Mouse (Mus musculus): ENCODE data around the gene Kif2a.
A peak's percentile ranks its signal among the peaks of the same experiment; 100 is the strongest.

Kif2a gene

DNA sequence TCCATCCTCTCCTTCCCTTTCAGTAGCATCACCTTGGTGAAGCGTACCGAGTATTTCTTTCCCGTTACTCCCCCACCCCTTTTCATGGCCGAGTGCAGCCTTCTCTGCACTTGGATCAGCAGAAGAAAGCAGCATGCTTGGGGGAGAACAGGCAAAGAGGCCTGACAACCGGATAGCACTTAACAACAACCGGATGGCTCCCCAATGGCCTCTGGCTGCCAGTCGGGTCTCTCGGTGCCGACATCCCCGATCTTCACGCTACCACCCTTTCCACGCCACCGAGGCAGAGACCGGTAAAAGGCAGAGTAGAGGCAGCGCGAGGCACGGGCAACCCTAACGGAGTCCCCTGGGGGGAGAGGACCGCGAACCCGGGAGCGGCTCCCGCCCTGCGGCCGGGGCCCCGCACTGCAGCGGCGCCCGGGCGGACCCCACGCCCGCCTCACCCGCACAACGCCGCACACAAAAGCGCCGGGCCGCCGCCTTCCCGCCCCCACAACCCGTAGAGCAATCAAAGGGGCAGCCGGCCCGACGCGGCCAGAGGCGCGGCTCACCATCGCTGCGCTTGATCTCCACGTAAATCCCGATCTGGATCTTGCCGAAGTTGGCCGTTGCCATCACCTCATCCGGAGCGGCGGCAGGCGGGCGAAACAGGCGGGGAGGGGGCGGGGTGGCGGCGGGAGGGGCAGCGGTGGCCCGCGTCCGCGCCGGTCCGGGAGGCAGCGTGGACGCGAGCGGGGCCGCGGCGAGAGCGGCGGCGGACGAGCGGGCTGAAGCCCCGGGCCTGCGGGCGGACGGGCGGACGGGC, at the start of gene Kif2a:
Gene Kif2a (minus strand): TSS at position 666 of the 805 bp plus-strand sequence.
- DNase-seq, result peak; percentile 63 to 75

- DNase-seq, result no peak
These were observed 47.1 kb upstream of the Kif2a start for GRCm38 (mm10) chr13:107069061-107069460.

GRCm38 (mm10) chr13:107065098-107065855, 43.4 kb upstream of the Kif2a start:
- no peak for DNase-seq

DNA sequence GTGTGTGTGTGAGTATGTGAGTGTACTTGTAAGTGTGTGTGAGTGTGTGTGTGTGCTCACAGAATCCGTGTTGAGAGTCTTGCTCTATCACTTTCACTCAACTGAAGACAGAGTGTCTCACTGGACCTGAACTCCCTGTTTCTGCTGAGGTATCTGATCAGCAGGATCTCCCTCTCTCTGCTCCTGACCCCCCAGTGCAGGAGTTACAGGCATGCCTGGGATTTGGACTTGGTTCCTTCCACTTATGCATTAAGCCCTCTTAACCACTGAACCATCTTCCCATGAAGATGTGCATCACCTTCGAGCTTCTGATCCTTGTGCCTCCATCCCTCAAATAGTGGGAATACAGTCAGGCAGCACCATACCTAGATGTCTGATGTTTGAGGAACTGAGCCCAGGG, 42.3 kb upstream of the Kif2a start:
- DNase-seq, result no peak

DNA sequence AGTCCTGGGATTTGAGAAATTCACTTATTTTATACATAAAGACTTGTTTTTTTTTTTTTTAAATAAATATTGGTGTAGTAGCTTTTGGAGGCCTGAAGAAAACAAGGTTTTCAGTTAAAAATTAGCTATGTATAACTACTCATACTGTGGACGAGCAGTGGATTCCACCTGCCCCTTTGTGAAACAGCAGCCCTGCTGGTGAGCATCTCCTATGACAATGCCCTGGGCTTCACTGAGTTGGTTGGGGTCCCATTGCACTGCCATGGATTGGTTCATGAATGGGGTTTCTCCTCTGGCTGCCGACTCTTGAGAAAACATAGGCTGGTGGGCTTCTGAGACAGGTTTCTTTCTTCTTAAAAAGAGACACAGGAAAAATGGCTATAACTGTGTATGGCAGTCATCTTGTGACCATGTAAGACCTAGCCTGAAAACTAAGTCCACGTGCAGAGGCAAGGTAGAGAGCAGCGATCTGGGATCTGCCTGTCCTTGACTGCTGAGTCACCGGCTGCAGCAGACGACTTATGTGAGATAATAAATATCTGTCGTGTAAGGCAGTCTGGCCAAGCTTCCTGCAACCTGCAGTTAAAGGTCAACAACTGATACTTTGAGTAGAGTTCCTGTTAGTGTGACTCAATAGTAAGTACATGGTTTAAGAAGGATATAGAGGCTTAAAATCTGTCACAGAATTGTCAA, 41.3 kb upstream of the Kif2a start:
- no peak for DNase-seq

DNA sequence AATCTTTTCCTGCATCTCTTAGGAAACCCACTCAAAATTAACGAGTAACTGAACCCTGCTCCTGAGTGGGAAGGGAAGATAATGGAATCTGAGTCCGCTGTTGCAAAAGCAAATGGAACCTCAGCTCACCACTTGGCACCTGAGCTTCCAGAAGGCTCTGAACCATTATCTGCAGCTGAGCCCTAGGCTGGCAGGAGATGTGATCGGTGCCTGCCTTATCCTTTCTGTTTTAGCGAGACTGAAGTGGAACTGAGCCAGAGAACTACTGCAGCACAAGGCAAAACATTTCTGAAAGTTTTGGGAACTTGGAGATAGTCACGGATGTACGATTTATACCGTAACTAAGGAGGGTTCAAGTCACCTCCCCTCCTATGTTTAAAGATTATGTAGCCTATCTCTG, 38.2 kb upstream of the Kif2a start:
- DNase-seq, result no peak

DNA sequence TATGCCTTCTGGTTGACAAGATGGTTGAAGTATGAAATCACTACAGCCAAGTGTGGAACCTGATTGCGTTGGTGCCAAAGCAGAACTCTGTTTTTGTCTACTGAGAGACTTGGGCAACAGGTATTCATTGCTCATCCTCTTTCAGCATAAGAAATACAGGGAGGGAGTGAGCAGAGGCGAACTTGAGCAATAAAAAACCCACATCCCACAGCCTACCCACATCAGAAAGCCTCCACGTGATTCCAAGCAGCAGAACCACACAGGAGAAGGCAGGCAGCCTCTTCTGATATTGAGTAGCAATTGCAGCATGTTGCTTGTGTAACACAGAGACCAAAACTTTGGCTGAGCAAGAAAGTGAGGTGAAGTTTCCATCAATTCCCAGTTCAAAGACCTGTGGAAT, 37.5 kb upstream of the Kif2a start:
- DNase-seq, result no peak

DNA sequence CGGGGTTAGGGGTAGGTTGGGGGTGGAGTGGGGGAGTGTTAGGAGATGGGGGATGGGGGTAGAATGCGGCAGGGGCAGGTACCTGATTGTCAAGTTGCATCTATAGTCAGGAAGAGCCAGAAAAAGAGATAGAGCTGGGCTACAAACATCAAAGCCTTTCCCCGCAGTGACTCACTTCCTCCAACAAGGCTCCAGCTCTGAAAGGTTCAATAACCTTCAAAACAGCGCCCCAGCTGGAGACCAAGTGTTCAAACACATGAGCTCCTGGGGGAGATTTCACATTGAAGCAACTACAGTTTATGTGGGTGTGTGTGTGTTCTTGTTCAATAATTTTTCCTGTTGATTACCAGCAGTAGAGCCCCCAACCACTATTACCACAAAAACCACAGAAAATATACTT, 34.4 kb upstream of the Kif2a start:
- DNase-seq, result peak; percentile 17 to 32

- DNase-seq, result no peak
These were observed 32.6 kb upstream of the Kif2a start for GRCm38 (mm10) chr13:107054496-107054895.

GRCm38 (mm10) chr13:107051342-107051741, 29.4 kb upstream of the Kif2a start:
- DNase-seq, result no peak

DNA sequence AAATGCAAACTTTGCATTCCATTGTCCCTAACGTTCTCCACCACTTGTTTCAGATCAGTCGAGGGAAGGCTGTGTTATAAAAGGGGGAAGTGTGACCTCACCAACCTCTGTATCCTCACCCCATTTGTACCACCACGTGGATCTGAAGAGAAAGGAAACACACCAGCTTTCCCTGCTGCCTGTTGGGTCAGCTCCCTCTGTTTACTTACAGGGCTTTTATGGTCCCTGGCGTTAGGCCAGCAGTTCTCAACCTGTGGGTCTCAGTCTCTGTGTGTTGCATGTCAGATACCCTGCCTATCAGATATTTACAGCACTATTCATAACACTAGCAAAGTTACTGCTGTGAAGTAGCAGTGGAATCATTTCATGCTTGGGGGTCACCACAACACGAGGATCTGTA, 22.3 kb upstream of the Kif2a start:
- peak; percentile 24 to 30 for DNase-seq

- no peak for DNase-seq
These were observed 20.6 kb upstream of the Kif2a start for GRCm38 (mm10) chr13:107042551-107042950.

DNA sequence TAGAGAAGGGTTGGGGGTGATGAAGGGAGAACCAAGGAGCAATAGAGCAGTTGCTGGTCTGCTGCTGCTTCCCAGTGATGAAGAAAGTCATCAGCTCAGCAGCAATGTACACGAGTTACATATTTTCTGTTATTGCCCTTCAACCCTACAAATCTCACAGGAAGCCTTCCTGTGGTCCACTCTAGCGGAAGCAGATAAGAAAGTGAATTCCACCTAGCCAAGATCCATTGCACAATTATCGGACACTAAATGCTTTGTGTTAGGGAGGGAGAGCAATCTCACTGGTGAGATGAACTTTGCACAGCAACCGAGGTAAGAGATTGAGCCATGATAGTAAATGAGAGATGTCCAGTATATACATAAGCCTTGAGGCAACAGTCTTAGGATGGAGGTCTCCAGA, 17.6 kb upstream of the Kif2a start:
- DNase-seq, result no peak

DNA sequence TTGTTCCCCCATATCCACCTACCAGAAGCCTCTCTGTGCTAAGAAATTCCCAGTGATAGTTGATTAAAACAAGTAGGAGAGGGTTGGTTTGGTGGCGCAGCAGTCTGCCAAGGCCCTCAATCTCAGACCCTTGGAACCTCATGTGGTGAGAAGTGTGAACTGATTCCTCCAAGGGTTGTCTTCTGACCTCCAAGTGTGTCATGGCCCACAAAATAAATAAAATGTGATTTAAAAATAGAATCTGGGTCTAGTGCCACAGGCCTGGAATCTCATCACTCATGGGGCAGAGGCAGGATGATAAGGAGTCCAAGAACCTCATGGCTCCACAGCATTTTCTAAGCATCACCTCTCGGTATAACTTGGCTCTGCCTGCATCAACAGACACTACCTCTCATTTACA, 16.4 kb upstream of the Kif2a start:
- no peak for DNase-seq

GRCm38 (mm10) chr13:107035511-107036113, 13.7 kb upstream of the Kif2a start:
- no peak for DNase-seq

DNA sequence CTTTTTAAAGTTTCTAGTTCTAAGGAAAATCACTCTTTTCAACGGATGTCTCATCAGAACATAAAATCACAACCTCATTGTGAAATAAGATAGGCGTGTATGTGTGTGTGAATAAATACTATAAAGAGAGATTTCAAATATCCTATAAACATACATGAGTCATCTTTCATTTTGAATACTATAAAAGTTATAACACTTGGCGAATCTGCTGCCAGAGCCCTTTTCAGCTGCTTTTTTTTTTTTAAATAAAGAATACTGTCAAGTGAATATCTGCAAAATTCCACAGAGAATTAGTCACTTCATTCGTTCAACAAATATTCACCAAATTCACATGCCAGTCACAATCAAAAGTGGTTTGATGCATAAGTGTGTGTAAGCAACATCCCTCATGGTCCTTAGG, 13.2 kb upstream of the Kif2a start:
- no peak for DNase-seq

- DNase-seq, result no peak
These were observed 12.3 kb upstream of the Kif2a start for GRCm38 (mm10) chr13:107034028-107034920.

- DNase-seq, result no peak
These were observed 9.3 kb upstream of the Kif2a start for GRCm38 (mm10) chr13:107031228-107031627.

- DNase-seq, result no peak
These were observed 5.3 kb upstream of the Kif2a start for GRCm38 (mm10) chr13:107027218-107027617.

DNA sequence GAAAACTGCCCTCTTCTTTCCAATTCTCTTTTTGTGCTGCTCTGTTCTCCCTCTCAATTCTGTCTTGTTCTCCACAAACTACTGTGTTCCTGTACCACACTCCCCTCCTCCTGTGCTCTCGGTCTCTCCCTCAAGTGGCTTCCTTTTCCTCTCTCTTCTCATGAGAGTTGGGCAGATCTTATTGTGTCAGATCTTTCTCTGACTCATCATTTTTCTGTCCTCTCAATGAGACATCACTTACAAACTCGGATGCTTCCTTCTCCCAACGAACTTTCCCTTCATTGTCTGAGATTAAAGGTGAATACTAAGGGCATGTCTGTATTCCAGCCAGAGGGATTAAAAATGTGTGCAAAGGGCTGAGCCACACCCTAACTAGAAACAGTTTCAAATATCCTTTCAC, 3.7 kb upstream of the Kif2a start:
- DNase-seq, result no peak

GRCm38 (mm10) chr13:107022266-107023171, 593 bp upstream of the Kif2a start:
- peak; percentile 80 to 88 for DNase-seq

All from kidney, postnatal 4 days (tissue).